Mouse (Mus musculus) heart, adult 8-10 months (tissue): ENCODE measurements around the gene Krt7. TPM values are rescaled to one million over a fixed set of nuclear protein-coding genes. Genes with fewer than 3 reads are reported as not detected.
A peak's percentile ranks its signal among the peaks of the same experiment; 100 is the strongest.

Source experiments
- DNase-seq: peaks from one replicate; pipeline ENCODE4 v3.0.0; 2022; ENCODE audit warnings: low spot score
- total RNA-seq, 4 experiments: library from RNA; stranded (reverse); gene quantifications; 2 replicates each; pipeline ENCODE4 v1.2.4; 2022

Gene Krt7
- total RNA-seq = 1 to 10 TPM; 1.4 to 3.6 (median 2.7) TPM

- DNase-seq = no peak
Measured at GRCm38 (mm10) chr15:101410775-101411174, at the start of gene Krt7. Gene Krt7, plus strand, starts transcription at chr15:101411043.

DNA sequence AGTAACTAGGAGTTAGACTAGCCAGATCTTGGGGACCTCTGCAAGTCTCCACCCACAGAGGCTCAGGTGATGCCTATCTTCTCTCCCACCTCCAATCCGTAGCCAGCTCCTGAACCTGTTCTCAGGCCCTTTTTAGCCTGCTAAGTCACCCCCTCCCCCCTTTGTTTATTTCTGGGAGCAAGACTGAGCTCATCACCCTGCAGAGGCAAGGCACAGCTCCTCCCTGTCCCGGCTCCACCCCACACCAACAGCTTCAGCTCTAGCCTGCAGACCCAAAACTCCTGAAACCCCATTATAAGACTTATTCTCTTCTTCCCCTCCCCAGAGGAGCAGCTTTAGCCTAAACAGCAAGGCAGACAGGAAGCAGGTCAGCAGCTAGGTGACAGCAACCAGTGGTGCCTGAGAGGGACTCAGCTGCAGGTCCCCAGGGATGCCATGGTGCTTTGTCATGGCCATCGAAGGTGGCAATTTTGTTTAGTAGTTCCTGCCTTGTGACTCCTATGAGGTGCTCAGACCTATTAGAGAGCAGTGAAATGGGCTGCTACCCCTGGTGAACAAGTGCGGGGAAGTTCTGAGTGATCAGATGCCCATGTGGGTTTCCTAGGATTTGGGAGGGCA lies 48.3 kb upstream of the Krt7 start:
- DNase-seq = no peak

DNA sequence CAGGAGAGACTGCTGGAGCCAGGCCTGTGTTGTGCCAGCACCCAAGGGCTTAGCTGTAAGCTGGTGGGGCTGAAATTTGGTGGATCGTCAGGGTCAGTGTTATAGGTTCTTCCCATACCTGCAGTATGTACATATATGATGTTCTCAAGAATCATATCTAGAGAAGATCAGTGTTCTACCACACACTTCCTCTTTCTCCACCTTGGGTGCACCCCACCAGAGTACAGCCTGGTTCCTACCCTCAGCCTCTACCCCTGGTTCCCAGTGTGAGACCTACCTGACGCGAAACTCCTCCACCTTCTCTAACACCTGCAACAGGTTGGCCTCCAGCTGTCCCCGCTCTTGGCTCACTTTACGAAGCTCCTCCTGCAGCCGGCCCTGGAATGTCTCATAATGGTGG lies 46.9 kb upstream of the Krt7 start:
- DNase-seq = no peak

DNA sequence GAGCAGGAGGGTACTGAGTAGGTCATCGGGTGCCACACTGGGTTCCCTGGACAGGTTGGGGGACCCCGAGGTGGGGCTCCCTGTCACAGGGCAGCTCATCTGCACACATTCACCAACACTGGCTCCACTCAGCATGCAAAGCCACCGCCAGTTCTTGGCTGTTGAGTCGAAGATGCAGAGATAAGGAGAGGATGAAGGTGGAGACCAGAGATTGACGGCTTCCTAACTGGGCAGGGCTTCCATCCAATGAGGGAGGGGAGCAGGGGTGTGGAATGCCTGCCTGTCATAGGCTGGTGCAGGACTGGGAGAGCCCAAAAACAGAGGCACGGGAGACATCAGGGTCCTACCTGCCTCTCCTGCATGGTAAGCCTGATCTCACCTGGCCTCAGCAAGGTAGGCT lies 46.4 kb upstream of the Krt7 start:
- DNase-seq = no peak

DNA sequence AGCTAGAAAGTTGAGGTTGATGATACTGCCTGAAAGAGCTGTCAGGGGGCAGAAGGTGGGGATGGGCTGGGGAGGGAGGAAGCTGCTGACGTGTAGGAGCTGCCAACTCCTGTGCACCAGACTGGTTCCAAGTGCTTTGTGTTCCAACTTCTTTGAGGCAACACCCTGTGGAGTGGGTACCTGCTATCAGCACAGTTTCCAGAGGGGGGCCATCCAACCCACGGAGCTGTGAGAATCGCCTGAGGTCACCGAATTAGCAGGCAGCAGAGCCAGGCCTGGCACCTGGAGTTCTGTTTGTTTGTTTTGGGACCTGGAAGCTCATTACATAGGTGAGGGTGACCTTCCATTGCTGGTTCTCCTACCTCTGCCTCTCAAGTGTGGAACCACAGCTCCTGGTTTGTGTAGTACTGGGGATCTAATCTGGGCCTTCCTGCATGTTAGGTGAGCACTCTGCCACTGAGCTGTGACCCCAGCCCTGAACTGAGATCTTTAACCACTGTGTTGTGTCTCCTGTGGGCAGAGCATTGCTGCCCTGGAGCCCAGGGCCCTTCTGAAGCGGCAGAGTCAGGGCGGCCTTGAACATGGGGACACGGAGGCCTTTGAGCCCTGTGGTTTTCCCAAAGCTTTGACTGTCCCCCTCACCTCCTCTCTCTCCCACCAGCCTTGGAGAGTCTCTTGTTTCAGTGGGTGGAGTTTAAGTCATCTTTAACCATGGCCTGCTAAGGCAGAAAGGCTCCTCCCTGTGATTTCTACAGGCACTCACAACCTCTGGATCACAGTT lies 45.8 kb upstream of the Krt7 start:
- DNase-seq = no peak

DNA sequence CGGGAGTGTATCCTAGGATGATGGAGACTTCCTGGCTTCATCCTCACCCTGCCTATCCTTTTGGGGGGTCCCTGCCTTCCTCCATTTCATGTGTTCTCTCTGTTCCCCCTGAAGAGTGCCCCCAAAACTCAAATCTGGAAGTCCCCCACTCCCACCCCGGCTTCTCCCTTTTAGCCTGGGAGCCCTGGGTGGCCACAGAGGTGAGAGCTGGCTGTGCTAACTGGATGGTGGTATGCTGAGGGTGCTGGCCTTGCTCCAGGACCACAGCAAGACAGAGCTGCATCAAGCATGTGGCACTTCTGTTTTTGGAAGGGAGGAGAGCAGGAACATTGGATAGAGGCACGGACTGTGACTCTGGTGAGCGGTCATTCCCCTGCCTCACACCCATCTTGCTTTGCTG lies 45.1 kb upstream of the Krt7 start:
- no peak for DNase-seq

DNA sequence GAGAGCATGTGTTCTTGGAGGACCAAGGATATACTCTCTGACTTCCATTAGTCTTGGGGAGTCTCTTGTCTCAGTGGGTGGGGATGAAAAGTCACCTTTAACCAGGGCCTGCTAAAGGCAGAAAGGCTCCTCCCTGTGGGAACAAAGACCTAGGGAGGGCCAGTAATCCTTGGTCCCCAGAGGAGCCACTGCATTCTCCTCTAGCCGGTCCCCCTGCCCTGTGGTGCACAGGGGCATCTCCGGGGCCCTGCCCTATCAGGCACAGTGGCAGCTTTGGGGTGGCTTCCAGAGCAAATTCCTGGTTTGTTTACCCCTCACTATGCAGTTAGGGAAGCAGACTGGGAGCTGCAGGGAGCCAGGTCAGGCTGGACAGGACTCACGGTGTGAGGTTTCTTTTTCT lies 44.4 kb upstream of the Krt7 start:
- DNase-seq = no peak

- DNase-seq = no peak
Measured at GRCm38 (mm10) chr15:101366926-101367325, 43.9 kb upstream of the Krt7 start.

GRCm38 (mm10) chr15:101367497-101367896 lies 43.3 kb upstream of the Krt7 start:
- no peak for DNase-seq

DNA sequence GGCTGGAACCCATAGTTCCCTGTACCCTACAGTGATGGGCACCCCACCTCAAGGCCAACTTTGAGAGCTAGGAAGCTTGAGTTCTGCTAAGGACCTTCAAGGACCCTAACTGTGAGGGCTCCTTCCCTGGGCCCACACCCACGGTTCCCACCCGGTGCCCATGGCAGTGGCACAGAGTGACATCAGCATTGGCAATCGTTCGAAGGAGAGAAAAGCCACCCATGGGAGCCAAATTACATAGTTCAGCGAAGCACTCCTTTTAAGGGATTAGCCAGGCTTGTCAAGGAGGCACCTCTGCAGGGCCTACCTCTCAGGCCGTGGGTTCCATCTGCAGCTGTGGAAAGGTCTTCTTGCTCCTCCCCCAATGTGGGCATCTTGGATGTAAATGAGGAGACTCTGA lies 42.8 kb upstream of the Krt7 start:
- DNase-seq = no peak

- DNase-seq = no peak
Measured at GRCm38 (mm10) chr15:101368502-101369381, 42.1 kb upstream of the Krt7 start.

DNA sequence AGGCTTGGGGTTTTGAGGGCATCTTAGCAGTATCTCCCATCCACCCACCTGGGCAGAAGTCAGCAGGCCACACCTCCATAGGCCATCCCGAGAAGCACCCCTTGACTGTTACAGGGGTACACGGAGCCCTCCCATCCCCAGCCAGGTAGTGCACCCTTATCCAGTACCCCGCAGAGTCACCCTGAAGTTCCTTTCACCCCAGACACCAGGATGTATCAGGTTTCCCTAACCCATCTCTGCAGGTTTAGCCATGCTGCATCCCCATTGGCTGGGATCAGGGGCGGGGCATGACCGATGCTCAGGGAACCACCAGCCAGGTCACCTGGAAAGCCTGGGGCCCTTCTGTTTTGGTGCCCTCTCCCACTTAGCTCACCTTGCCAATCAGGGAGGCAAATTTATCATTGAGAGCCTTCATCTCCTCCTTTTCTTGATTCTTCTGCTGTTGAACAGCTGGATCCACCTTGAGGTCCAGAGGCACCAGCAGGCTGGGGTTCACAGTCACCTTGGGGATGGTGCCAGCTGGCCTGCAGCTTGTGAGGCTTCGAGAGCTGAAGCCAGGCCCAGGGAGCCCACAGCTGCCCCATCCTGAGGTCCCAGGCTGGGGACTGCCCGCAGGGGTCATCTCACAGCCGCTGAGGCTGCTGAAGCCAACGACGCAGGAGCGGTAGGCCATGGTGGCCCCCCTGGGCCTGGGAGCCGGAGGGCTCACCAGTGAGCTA lies 41.3 kb upstream of the Krt7 start:
- DNase-seq = no peak

GRCm38 (mm10) chr15:101370101-101370911 lies 40.5 kb upstream of the Krt7 start, which contains the start of gene Krt80:
Gene Krt80, minus strand, starts transcription at chr15:101370162.
- peak; percentile 87 for DNase-seq

DNA sequence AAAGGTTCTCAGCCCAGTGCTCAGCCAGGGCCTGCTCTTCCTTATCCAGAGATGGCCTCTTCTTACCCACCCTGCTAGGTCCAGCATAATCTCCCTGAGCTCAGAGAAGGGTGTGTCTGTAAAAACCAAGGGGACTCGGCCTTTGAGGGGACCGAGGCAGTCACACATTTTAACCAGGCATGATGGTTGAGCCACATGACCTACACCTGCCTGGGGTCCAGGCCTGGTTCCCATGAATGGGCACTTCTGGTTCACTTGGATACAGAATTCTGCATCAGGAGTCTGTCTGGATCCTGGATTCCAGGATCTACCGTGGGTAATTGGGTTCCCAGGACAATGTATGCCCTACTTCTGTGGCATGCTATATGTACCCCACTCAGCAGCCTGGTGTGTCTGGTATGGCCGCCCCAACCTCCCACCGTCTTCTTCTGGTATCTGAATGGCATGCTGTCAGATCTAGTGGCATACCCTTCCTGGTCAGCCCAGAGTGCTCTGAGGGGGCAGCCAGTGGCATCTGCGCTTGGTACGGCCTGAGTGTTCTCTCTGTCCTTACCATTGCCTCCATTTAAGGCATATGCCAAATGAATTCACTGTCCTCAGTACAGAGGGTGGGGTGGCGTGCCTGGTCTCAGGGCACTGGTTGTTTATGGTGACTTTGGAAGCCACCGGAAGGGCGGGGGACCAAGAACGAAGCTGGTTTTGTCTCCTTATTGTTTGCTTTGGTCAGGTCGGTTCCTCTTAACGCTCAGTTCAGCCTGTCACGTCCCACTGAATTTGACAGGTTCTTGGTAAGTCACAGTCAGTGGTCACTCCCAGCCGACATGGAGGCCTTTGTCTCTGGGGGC lies 39.5 kb upstream of the Krt7 start:
- DNase-seq = no peak

GRCm38 (mm10) chr15:101372131-101372977 lies 38.5 kb upstream of the Krt7 start:
- no peak for DNase-seq

DNA sequence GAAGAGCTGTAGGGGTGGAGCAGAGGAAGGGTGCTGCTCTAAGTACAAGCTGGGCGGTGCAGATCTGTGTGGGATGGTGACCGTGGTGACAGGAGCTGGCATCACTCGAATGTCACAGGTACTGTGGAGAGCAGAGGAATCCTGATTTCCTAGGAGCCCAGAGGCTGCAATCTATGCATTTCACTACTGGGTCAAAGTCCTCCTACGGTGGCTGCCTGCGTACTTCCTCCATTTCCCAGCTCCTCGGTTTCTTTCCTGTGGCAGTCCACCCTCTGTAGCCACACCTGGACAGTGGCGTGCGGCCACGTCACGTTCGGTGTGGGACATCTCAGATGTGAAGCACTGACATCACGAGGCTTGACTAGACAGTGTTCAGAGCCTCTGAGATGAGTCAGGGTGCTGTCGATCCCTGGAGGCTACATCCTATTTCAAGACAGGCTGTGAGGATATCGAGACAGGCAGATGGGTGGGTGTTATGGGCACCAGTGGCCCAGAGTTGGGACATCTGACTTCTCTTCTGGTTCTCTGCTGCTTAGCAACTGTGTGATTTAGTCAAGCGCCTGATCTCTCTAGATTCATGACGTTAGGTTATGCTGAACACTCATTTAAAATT lies 37.5 kb upstream of the Krt7 start:
- DNase-seq = no peak

DNA sequence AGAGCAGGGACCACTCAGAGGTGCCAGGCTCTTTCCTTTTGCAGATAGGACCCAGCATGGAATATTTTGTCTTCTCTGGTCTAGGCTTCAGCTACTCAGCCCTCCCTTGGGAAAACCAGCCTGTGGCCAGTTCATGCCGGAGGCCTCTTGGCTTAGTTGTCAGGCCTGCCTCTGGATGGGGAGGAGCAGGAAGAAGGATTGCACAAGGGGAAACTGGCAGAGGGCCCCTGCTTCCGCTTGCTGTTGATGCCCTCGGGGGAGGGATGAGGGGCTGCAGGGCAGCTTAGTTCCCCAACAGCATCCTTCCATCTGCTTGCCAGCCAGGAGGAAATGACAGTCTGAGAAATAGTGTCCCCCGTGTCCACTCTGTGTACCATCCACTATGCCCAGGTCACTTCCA lies 36.0 kb upstream of the Krt7 start:
- DNase-seq = peak; percentile 79

DNA sequence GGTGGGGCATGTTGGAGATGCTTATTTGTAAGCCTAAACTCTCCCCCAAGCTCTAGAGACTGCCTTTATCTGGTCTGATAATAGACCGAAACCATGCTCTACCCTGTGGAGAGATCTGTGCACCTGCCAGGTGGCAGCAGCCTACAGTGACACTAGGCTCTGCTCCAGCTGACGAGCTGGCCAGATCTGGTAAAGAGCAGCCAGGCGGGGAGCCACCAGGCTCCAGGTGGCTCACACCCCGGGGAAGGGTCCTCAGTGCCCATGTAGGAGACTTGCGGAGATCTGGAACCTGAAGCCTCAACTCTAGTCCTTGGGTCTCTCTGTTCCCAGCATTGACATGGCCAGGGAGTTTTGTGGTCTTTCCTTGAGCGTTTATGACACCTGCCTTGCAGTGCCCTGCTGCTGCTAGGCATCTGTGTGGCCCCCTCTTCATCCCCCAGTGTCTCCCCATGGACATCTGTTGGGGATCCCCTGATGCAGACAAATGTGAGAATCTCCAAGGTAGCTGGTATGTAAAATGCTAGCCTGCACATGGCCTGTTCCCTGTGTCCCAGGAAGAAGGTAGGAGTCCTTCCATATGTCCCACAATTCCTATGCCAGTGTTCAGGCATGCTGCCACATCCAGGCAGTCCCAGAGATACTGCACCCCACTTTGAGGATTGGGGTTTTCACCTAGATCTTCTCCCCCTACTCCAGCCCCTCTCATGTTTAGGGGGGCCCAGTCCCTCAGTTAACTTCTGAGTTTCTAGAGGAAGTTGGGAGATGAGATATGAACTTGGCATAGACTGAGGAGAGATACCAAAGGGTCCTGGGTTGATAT lies 34.7 kb upstream of the Krt7 start:
- DNase-seq = no peak
